Mouse (Mus musculus) retina, adult 2 months (tissue): ENCODE results near the gene S100z.

Experiments used
- DNase-seq: peaks from one replicate; pipeline ENCODE4 v3.0.0-alpha.2; 2012; ENCODE audit warnings: low read depth, low spot score

The S100z gene

DNA sequence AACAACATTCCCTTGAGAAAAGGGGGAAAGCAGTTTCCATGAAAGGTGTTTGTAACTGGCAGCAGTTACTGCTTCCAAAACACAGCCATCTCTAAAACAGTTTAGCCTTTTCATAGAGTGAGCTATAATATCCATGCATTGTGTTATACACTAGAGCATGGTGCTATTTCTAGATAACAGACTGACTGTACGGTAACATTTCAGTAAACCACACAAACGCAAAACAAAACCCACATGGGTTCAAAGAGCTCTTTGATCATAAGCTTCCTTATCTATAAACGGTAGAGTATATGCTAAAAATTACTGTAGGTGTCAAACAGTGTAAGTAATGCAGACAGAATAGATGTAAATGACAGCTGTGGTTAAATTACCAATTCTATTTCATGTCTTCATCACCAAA lies 28.8 kb downstream of the S100z start:
- no peak for DNase-seq

DNA sequence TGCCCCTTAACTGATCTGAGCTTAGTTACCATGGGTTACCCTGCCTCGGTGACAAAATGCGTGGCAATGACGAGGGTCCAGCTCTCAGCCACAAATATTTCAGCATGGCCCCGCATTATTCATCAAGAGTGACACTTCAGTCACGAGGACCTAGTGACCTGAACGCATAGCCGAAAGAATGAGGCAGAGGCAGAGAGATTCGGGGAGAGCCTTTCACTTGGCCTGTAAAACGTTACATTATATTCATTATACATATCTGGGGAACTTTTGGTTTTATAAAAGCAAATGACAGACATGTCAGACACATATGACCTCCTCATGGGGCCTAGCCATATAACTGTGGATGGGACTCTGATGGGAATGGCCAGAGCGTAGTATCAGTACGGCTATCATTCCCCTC lies 33.7 kb downstream of the S100z start, which contains the start of gene Crhbp:
Gene Crhbp (minus strand): TSS at position 101 of the 400 bp plus-strand sequence.
- DNase-seq: no peak

DNA sequence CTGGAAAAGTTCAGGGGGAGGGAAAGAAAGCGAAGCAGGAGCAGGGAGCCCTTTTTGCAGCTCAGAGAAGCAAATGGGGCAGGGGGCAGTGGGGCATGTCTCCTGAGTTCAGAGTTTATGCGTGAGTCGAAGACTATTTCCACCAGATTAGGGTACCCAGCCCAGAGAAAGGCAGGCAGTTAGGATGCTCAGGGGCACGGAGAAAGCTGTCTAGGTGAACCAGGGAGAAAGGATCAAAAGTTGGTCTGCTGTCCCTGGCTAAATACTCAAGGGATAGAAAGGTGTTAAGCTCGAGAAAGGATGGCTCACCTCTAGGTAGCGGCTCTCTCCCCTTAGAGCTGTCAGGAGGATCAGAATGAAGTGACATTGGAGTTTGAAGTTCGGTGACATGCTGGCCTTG lies 34.2 kb downstream of the S100z start:
- DNase-seq: no peak

DNA sequence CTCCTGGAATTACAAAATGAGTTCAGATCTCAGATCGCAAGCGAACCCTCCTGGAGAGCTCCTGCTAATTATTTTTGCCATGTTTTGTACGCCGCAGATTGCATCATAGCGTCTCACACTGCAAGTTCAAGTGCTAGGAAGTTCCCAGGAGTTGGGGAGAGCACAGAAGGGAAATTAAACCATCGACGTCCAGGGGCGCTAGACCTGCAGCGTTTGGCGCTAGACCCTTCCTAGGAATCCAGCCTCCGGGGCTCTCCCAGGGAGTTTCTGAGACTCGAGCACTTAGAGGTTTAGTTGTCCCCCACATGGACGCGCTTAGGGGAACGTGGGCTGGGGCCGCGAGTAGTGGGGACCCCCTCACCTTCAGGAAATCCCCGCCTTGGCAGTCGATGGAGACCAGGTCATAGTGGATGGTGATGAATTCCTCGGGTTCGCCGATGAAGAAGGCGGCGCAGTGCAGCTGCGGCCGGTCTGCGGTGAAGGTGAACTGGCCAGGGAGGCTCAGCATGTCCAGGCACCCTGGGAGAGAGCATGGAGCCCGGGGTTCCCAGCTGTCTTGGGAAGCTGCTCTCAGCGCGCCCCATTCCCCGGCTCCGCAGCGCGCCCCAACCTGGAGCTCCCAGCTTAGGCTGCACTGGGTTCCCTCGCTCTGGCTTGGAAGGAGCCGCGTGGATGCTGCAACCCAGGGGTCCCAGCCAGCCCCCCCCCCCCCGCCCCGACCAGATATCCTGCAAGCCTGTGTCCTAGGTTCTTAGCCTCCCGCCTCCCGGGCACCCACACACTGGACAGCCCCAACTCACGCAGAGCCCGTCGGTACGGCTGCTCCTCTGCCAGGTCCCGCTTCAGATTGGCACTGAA lies 34.9 kb downstream of the S100z start:
- DNase-seq: no peak

DNA sequence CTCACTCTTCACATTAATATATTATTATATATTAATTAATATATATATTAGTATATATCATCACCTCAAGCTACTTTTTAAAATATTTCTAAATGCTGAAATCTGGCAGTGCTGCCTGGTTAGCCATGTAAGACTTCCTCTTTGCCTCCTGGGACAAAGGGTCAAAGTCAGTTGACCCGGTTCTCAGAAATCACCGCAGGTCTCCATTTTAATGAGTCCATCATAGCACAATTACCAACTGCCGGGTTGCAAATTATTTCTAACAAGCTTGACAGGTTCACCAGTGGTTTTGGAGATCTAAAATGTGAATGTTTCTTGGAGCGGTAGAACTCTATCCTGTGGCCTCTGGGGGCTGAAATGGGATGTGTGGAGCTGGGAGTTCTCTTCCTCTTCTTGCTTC lies 35.6 kb downstream of the S100z start:
- DNase-seq: no peak

DNA sequence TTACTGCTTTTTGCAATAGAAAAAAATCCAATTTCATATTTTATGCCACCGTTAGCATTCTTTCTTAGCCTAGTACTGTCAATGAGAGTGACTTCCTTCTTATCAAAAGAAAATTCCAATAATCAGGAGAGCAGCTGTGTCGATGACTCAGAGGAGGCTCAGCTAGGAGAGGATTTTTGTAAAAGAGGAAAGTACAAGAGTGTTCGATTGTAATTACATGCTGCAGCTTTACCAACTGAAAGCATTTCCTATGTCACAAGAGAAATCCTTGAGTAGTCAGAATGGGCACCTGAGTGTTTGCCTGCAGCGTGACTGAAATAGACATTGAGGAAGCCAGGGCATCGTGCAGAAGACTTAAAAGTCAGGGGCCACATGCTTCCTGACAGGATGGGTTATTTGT lies 39.0 kb downstream of the S100z start:
- DNase-seq: no peak

DNA sequence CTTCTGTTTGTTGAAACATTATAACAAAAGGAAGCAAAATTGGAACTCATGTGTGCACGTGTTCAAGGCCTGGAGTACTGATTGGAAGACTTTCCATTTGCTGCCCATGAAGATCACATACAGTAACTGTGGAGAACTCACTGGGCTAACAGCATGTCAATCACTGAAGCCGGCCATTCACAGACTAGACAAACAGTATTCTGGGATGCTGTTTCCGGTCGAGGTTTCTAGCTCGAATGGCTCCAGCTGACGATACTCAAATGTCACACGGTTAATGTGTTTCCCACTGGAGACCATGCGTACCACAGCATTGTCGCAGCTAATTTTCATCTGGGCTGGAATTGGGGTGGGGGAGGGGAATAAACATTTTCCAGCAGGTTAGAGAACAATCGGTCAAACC lies 46.8 kb downstream of the S100z start:
- DNase-seq: no peak

DNA sequence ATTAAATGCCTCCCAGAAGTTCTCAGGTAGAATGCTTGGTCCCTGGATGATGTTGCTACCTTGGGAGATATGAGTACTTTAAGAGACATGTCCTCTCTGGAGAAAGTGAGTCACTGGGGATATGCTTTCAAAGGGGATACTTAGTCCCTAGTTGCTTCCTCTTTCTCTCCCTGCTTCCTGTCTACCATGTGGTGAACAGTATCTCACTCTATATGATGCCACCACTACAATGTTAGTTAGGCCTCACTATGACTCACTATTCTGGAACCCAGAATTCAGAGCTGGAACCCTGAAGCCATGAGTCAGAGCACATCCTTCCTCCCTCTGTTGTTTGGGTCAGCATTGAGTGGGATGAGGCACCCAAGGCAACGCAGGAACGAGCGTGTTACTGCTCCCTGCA lies 51.0 kb downstream of the S100z start:
- DNase-seq: no peak
